In genomic region chr11:115814605-115815450, GRCm38 (mm10) we compare ENCODE assay signal across 8 mouse cellular contexts. TPM values are rescaled to one million over a fixed set of nuclear protein-coding genes. Genes with fewer than 3 reads are reported as not detected.
DNase-seq lines count a peak whose midpoint lies in the region; ATAC-seq and TF ChIP-seq lines count a peak whose summit lies in the region.

Gene Tsen54 (plus strand): TSS chr11:115814724.

- no peaks in the 10 kb centered on the region for H3K9me3 ChIP-seq in embryonic facial prominence, embryonic 14.5 days (ENCODE audit: control insufficient read depth, low read length)
- no peaks in the 10 kb centered on the region for H3K9me3 ChIP-seq in heart, embryonic 10.5 days
- H3K9me3 ChIP-seq in kidney, embryonic 15.5 days (replicated peaks): no peaks in the 10 kb centered on the region
- H3K9me3 ChIP-seq in liver, embryonic 11.5 days (ENCODE audit: control insufficient read depth, low read length): no peaks in the 10 kb centered on the region

- H3K4me2 ChIP-seq in embryonic facial prominence, embryonic 14.5 days (ENCODE audit: low read depth, low read length): peak within 1 kb of the TSS; percentile 88
- H3K4me2 ChIP-seq in kidney, embryonic 15.5 days: peak within 1 kb of the TSS; percentile 94
- peak within 1 kb of the TSS; percentile 68 for H3K4me2 ChIP-seq in liver, embryonic 11.5 days
- H3K4me2 ChIP-seq in myocyte (ENCODE audit: low read depth): peak within 1 kb of the TSS; percentile 89

- under 1% methylated on average over 22 of the region's 84 CpGs for WGBS in embryonic facial prominence, embryonic 14.5 days
- under 1% methylated on average over 82 of the region's 84 CpGs for WGBS in heart, embryonic 10.5 days
- WGBS in kidney, embryonic 15.5 days: under 1% methylated on average over 84 of the region's 84 CpGs
- under 1% methylated on average over 83 of the region's 84 CpGs for WGBS in liver, embryonic 11.5 days

- TF ChIP-seq POLR2A in myocyte (IDR thresholded peaks at IDR 0.05; ENCODE audit: insufficient read length, low read depth): peak; percentile 83

- peak within 1 kb of the TSS; percentile 87 for H3K4me3 ChIP-seq in embryonic facial prominence, embryonic 14.5 days (ENCODE audit: low read depth, low read length)
- peak within 1 kb of the TSS; percentile 95 for H3K4me3 ChIP-seq in heart, embryonic 10.5 days
- H3K4me3 ChIP-seq in kidney, embryonic 15.5 days (replicated peaks): peak within 1 kb of the TSS; percentile 83
- H3K4me3 ChIP-seq in liver, embryonic 11.5 days (ENCODE audit: low read depth, low read length): peak within 1 kb of the TSS; percentile 96
- peak within 1 kb of the TSS; percentile 48 for H3K4me3 ChIP-seq in myocyte

- peak within 1 kb of the TSS; percentile 87 for H3K9ac ChIP-seq in embryonic facial prominence, embryonic 14.5 days (ENCODE audit: low read depth, low read length)
- peak within 1 kb of the TSS; percentile 68 for H3K9ac ChIP-seq in kidney, embryonic 15.5 days
- H3K9ac ChIP-seq in liver, embryonic 11.5 days (ENCODE audit: low read depth, low read length): peak within 1 kb of the TSS; percentile 85

- H3K27me3 ChIP-seq in embryonic facial prominence, embryonic 14.5 days (replicated peaks; ENCODE audit: control insufficient read depth, insufficient read depth, low read length): no peaks in the 10 kb centered on the region
- H3K27me3 ChIP-seq in heart, embryonic 10.5 days (ENCODE audit: insufficient read depth, poor library complexity, severe bottlenecking): no peaks in the 10 kb centered on the region
- H3K27me3 ChIP-seq in kidney, embryonic 15.5 days: no peaks in the 10 kb centered on the region
- no peaks in the 10 kb centered on the region for H3K27me3 ChIP-seq in liver, embryonic 11.5 days (replicated peaks; ENCODE audit: control insufficient read depth, insufficient read depth, low read length)
- H3K27me3 ChIP-seq in myocyte (ENCODE audit: control insufficient read depth, insufficient read depth, insufficient read length): no peaks in the 10 kb centered on the region

- H3K4me1 ChIP-seq in embryonic facial prominence, embryonic 14.5 days (ENCODE audit: control insufficient read depth, insufficient read depth, low read length): peaks cover 34% of the 10 kb centered on the region
- H3K4me1 ChIP-seq in heart, embryonic 10.5 days: peaks cover 52% of the 10 kb centered on the region
- H3K4me1 ChIP-seq in kidney, embryonic 15.5 days: peaks cover 47% of the 10 kb centered on the region
- H3K4me1 ChIP-seq in liver, embryonic 11.5 days (replicated peaks; ENCODE audit: control insufficient read depth, insufficient read depth, low read length): peaks cover 27% of the 10 kb centered on the region

- peaks cover 4% of the 10 kb centered on the region for H3K79me2 ChIP-seq in myocyte (ENCODE audit: control insufficient read depth, insufficient read depth)

- H3K36me3 ChIP-seq in embryonic facial prominence, embryonic 14.5 days (ENCODE audit: control insufficient read depth, insufficient read depth, low read length): peaks cover 33% of the 10 kb centered on the region
- H3K36me3 ChIP-seq in heart, embryonic 10.5 days: peaks cover 55% of the 10 kb centered on the region
- H3K36me3 ChIP-seq in kidney, embryonic 15.5 days: peaks cover 44% of the 10 kb centered on the region
- H3K36me3 ChIP-seq in liver, embryonic 11.5 days (ENCODE audit: control insufficient read depth, insufficient read depth, low read length): peaks cover 14% of the 10 kb centered on the region
- no peaks in the 10 kb centered on the region for H3K36me3 ChIP-seq in myocyte (ENCODE audit: control insufficient read depth, insufficient read depth)

- peak; percentile 76 for DNase-seq in 416B (ENCODE audit: low read depth)
- peak; percentile 72 to 78 for DNase-seq in adrenal gland, postnatal 4 days (ENCODE audit: low spot score in 2 of 2)
- DNase-seq in embryonic facial prominence, embryonic 14.5 days (ENCODE audit: low spot score): peak; percentile 72
- peak; percentile 93 for DNase-seq in heart, embryonic 10.5 days (ENCODE audit: low spot score)
- peak; percentile 91 for DNase-seq in liver, embryonic 11.5 days (ENCODE audit: low spot score)
- peak; percentile 91 to 98 for DNase-seq in spleen, postnatal 4 days (ENCODE audit: low spot score in 2 of 2)

- H3ac ChIP-seq in myocyte (ENCODE audit: control insufficient read depth, insufficient read length): peak within 1 kb of the TSS; percentile 67

- no peak within 1 kb of the TSS; the same call in 1 of the 2 replicates for H3K27ac ChIP-seq in embryonic facial prominence, embryonic 14.5 days (replicated peaks; ENCODE audit: low read depth, low read length)
- peak within 1 kb of the TSS; percentile 93 for H3K27ac ChIP-seq in heart, embryonic 10.5 days
- peak within 1 kb of the TSS; percentile 81 for H3K27ac ChIP-seq in kidney, embryonic 15.5 days
- H3K27ac ChIP-seq in liver, embryonic 11.5 days (ENCODE audit: low read depth, low read length): peak within 1 kb of the TSS; percentile 10

- ATAC-seq in embryonic facial prominence, embryonic 14.5 days (ENCODE audit: low read depth): peak; percentile 55
- ATAC-seq in kidney, embryonic 15.5 days (replicated peaks; ENCODE audit: low FRiP score): peak; percentile 57
- peak; percentile 59 for ATAC-seq in liver, embryonic 11.5 days (replicated peaks; ENCODE audit: low FRiP score)

TF ChIP-seq in myocyte, 11 proteins besides CTCF, POLR2A, EP300 and RAD21:
- TF ChIP-seq REST (IDR thresholded peaks at IDR 0.05; ENCODE audit: insufficient read depth, insufficient read length): peak; percentile 23
- peak; percentile 55 for TF ChIP-seq POLR2AphosphoS2 (IDR thresholded peaks at IDR 0.05; ENCODE audit: insufficient read length, low read depth)
- no peak for TF ChIP-seq MYOD1 (IDR thresholded peaks at IDR 0.05; ENCODE audit: control insufficient read depth in 1 of 3, insufficient read length in 2 of 3, low read depth in 2 of 3)
- TF ChIP-seq MYOG (IDR thresholded peaks at IDR 0.05; ENCODE audit: control insufficient read depth in 1 of 3, insufficient read depth in 1 of 3, insufficient read length in 2 of 3, low read depth in 2 of 3): peak in 1 of 3 experiments; percentile 67

RNA-seq across cellular contexts. Expression of gene Tsen54, which starts in this region (rescaled TPM):
- total RNA-seq in adrenal gland, postnatal 4 days (2021): 10 to 100 TPM; 25.4 to 26.3 TPM
- polyA plus RNA-seq in embryonic facial prominence, embryonic 14.5 days (2014; fragmentation: Nextera tagmentation; extraction: Ambion mirVana): 21.2 and 26.8 TPM in 2 replicates
- polyA plus RNA-seq in heart, embryonic 10.5 days (2016; fragmentation: Nextera tagmentation; extraction: Ambion mirVana): 39.1 and 41.7 TPM in 2 replicates
- 37.3 and 39.8 TPM in 2 replicates for polyA plus RNA-seq in kidney, embryonic 15.5 days (2015; fragmentation: Nextera tagmentation; extraction: Ambion mirVana)
- 36.1 and 36.4 TPM in 2 replicates for polyA plus RNA-seq in liver, embryonic 11.5 days (2014; fragmentation: Nextera tagmentation; extraction: Ambion mirVana)
- 15.6 TPM for polyA plus RNA-seq in myocyte (2012; fragmentation: generic; extraction: Trizol)
